Mouse (Mus musculus) cerebellum, adult 9-10 months (tissue): ENCODE measurements around the gene Iqcj.
A peak's percentile ranks its signal among the peaks of the same experiment; 100 is the strongest.
"Not testable (repeated sequence)": the region's sequence is repeated elsewhere in the genome, so short reads cannot be mapped to it uniquely, and the experiment has no call there.

Source experiments
- DNase-seq: peaks from one replicate; pipeline ENCODE4 v3.0.0; 2022

The Iqcj gene

DNA sequence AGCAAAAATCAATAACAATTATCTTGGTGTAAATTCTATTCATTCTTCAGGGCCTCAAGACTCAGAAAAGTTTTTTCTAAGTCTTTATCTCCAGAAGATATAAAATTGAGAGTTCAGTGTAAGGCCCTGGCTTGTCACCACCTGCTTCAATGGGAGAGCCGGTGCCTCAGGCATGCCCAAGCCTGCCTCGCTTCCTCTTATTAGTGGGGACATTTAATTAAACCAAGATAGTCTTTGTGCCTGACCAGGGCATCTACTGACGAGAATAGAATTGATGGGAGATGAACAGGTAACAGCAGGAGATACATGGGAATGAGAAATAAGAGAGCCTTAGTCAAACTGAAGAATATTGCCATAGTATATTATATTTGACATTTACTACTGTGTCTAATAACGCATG, 200.1 kb downstream of the Iqcj start:
- DNase-seq = no peak

DNA sequence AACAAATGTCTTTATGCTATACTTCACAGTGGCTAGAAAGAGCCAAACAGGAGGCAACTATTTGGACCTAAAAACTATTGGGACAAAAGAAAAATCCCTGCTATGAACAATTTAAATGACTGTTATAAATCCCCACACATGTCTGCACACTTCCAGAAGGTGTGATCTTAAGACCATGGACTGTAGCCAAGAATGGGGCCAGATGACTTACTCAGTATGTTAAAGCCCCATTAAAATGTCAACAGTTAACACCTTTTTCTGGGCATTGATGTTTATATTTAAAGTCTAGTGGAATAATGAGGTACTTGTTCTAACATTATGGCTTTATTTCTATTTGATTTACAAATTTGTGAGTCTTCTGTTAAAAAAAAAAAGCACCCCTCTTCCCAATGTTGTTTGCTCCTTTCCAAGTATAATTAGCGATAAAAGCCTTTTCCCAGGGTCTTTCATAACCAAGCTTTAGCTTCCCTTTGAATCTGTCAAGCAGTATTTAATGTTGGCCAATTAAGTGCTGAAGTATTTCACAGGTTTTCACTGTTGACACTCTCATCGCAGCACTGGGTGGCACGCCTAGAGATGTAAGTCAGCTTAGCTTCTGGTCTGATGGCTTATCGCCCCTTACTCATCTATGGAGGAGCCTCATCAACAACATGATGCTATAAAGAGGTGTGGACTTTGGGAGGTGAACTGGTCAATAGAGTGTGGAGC, 204.9 kb downstream of the Iqcj start:
- DNase-seq = no peak

DNA sequence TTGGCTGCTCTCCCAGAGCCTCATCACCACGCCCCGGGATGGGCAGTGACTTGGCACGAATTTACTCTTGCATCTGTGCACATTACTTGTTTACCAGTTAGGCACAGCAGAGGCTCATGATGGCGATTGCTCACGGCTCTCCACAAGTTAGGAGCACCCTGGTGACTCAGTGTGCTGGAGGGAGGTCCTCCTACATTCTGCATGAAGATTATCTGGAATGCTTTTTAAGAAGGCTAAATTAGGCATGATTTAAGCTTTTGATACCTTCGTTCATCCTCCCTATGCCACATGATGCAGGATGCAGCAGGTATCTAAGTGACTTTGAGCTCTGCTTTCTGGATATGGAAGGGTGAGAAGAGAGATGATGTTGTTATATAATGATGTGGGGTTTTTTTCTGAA, 207.5 kb downstream of the Iqcj start:
- not testable (repeated sequence) for DNase-seq

DNA sequence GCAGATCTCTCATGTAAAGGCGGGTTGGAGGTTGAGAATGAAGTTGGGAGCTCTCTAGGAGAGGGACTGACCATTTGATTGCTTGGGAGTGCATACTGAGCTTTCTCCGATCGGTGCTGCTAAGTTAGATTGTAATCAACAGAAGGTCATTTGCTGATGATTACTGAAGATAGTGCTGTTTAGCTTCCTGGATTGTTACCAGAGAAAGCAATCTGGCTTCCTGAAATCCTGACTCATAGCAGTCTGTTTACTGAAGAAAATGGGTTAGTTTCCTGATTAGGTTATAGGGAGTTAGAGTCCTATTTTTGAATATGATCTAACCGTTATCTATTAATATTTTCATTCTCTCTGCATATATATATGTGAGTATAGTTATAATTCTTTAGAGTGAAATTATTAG, 209.3 kb downstream of the Iqcj start:
- DNase-seq = peak; percentile 8

DNA sequence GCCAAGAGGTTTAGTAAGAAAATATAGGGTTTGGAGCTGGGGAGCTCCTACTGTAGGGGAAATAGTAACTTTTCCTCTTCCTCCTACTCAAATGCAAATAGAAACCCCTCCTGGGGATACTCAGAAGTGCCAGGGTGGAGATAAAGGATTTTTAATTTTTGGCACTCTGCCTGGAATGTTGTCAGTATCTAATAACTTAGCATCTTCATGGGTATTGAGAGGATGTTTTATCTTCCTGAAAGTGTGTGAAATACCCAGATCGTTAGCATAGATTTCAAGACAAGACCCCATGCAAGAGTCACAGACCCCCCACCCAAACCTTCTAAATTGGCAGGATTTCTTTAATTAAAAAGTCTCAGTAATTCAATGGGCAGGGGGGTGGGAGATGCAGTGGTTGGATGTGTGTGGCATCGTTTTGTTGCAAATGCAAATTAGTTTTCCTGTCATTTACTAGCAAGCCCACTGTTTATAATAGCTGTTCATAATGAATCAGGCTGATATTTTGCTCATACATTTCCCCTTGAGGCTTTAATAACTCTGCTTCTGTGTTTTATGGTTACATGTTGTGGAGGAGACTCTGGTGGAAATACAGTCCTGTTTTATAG, 213.2 kb downstream of the Iqcj start:
- no peak for DNase-seq
